Mouse (Mus musculus) small intestine, adult 2 months (tissue): ENCODE results near the gene Plcg1.

Source experiments
- CTCF ChIP-seq: fragments of 200-500 bp; IDR thresholded peaks from 2 replicates; pipeline ENCODE4 v1.5.1; 2012; ENCODE audit warnings: low read depth, mild to moderate bottlenecking, control low read depth, inconsistent platforms, low read length, moderate library complexity, mixed read lengths; ENCODE audit not compliant: insufficient replicate concordance, insufficient read length; ENCODE audit errors: extremely low read depth
- POLR2A ChIP-seq: fragments of 200-500 bp; IDR thresholded peaks from 2 replicates; pipeline ENCODE4 v1.6.1; 2012; ENCODE audit warnings: low read depth, mild to moderate bottlenecking, control low read depth, inconsistent platforms, low read length, moderate library complexity

- TF ChIP-seq CTCF (no peak), POLR2A (no peak)
Observed at GRCm38 (mm10) chr2:160700271-160700670, 30.8 kb upstream of the Plcg1 start.
